Mouse (Mus musculus): ENCODE results near the gene Mlh1. TPM values are rescaled to one million over a fixed set of nuclear protein-coding genes. Genes with fewer than 3 reads are reported as not detected.

The Mlh1 gene
- polyA plus RNA-seq, 1 experiment from 2014 or later, result 35.2 TPM

DNA sequence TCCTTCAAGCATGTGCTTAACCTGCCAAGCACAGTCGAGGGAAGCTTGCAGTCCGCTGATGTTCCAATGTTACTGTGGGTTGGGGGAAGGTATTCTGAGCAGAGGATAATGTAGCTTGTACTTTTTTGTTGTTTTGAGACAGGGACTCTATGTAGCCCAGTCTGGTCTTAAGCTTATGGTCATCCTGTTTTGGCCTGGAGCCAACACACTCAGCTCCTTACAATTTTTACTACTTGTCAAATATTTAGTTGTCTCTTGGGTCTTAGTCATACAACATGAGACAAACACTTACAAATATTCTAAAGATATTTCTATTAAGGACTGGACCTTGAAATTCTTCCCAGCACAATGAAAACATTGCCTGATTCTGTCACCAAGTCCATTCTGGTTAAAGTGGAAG is 78.4 kb downstream of the Mlh1 start:
- Histone ChIP-seq H3K27me3 (replicated peaks) (no peaks in the 10 kb centered on the region), H3K36me3 (peaks cover 71% of the 10 kb centered on the region), H3K4me1 (peaks cover 5% of the 10 kb centered on the region), H3K4me3 (no peak overlapping the region), H3K9ac (no peak overlapping the region), H3K27ac (replicated peaks) (no peak overlapping the region), H3K9me3 (no peaks in the 10 kb centered on the region), H3K4me2 (no peak overlapping the region)
- ATAC-seq (ENCODE audit: extremely low read depth, insufficient number of reproducible peaks, low FRiP score, low TSS enrichment), result no peak
- 83% methylated on average over 2 of the region's 2 CpGs for WGBS

DNA sequence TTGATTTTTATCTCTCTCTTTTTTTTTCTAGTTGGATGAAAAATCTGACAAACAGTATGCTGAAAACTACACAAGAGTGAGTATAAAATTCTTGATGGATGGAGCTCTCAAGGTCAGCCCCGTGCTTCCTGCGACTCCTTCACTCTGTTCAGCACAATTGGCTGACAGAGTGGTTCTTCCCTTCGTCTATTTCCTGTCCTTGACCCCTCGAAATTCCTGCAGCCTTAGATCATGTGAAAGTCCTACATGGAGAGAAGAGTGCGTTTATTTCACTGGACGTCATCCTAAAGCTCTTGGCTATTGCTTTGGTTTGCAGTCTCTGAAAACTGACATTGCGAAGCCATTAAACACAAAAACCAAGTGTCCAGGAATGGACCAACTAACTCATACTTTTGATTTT is 82.9 kb downstream of the Mlh1 start:
- Histone ChIP-seq H3K4me1 (peaks cover under 1% of the 10 kb centered on the region), H3K9me3 (no peaks in the 10 kb centered on the region), H3K4me3 (no peak overlapping the region), H3K27ac (replicated peaks) (no peak overlapping the region), H3K27me3 (replicated peaks) (no peaks in the 10 kb centered on the region), H3K4me2 (no peak overlapping the region), H3K36me3 (peaks cover 53% of the 10 kb centered on the region), H3K9ac (no peak overlapping the region)
- 65% methylated on average over 7 of the region's 7 CpGs for WGBS
- no peak for ATAC-seq (ENCODE audit: extremely low read depth, insufficient number of reproducible peaks, low FRiP score, low TSS enrichment)

DNA sequence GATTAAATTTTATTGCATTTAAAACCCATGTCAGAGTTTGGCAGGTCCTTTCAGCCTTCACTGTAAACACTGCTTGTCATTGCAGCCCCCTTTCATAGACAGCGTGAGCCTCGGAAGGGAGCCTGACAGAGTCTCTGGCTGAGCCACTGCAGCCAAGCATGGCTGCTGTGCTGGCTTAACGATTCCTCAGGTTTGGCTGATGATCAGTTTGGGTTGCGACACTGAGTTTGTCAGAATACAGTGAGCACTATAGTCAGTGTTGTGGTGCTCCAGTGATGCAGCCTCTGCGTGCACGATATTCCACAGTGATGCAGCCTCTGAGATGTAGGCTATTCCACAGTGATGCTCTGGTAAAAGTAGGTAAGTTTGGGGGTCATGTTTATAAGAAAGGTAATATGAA is 84.7 kb downstream of the Mlh1 start:
- no peak for ATAC-seq (ENCODE audit: extremely low read depth, insufficient number of reproducible peaks, low FRiP score, low TSS enrichment)
- WGBS, result 89% methylated on average over 6 of the region's 6 CpGs
- no peak overlapping the region for H3K4me2 ChIP-seq

DNA sequence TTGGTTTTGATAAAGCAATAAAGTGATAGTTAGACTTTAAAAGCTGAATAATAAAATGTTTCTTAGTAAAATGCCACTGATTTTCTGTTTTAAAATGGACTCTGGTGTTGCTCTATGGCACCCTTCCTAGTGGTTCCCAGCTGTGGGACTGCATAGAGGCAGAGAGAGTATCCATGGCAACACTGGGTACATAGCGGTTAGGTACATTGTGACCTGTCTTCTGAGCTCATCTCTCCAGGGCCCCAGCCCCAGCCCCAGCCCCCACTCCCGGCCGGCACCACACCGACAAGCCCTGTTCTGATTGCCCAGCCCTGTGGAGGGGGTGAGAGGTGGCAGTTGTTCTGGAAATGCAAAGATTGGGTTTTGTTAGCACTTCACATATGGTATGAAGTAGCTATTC is 86.7 kb downstream of the Mlh1 start:
- Histone ChIP-seq H3K36me3 (peaks cover 28% of the 10 kb centered on the region), H3K27me3 (replicated peaks) (no peaks in the 10 kb centered on the region)
- WGBS, result 84% methylated on average over 4 of the region's 4 CpGs

More for the DNA sequence above, 84.7 kb downstream of the Mlh1 start:
- Histone ChIP-seq H3K9me3 (no peaks in the 10 kb centered on the region), H3K27me3 (replicated peaks) (no peaks in the 10 kb centered on the region), H3K36me3 (peaks cover 38% of the 10 kb centered on the region), H3K9ac (no peak overlapping the region), H3K27ac (replicated peaks) (no peak overlapping the region), H3K4me1 (peaks cover 15% of the 10 kb centered on the region), H3K4me3 (no peak overlapping the region)

DNA sequence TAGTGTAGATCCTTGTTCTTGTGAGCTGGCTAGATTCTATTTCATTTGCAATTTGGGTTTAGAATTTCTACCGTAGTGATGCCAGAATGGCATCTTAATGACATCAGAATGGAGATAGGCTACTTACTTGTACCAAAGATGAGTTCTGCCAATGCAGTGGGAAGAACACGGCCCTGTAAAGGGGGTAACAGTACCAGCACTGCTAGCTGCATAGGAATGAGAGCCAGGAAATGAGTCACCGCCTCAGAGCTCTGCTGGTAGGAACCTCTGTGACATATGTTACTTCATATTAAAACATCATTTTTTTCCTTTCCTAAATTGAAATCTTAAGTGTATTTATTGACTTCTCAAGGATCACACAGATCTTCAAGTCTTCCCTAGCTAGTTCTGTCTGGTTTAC is 89.4 kb downstream of the Mlh1 start:
- Histone ChIP-seq H3K27ac (replicated peaks) (no peak overlapping the region), H3K4me1 (peaks cover 17% of the 10 kb centered on the region), H3K9ac (no peak overlapping the region), H3K9me3 (no peaks in the 10 kb centered on the region), H3K36me3 (peaks cover 19% of the 10 kb centered on the region), H3K4me2 (no peak overlapping the region), H3K27me3 (replicated peaks) (no peaks in the 10 kb centered on the region), H3K4me3 (no peak overlapping the region)
- WGBS, result 69% methylated on average over 3 of the region's 3 CpGs
- ATAC-seq (ENCODE audit: extremely low read depth, insufficient number of reproducible peaks, low FRiP score, low TSS enrichment), result no peak

More for the DNA sequence above, 86.7 kb downstream of the Mlh1 start:
- H3K4me1 ChIP-seq, result peaks cover 15% of the 10 kb centered on the region
- no peak overlapping the region for H3K4me3 ChIP-seq
- no peaks in the 10 kb centered on the region for H3K9me3 ChIP-seq
- no peak overlapping the region for H3K4me2 ChIP-seq
- no peak overlapping the region for H3K27ac ChIP-seq (replicated peaks)
- ATAC-seq (ENCODE audit: extremely low read depth, insufficient number of reproducible peaks, low FRiP score, low TSS enrichment), result no peak
- no peak overlapping the region for H3K9ac ChIP-seq

DNA sequence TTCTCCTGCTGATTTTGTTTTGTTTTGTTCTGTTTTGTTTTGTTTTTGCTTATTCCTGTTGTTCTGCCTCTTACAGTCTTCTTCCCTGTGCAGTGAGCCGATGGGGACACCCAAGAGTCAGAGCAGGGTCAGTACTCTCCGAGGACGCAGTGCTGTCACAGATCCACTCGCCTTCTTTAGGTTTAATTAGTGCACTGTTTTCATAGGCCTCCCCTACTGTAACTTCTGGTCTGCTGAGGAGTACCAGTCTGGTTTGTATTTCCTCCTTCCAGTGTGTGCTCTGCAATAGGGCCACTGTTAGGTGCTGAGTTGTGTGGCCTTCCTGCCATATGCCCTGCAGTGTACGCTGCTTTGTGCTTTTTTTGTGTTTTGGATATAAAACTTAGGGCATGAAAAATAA is 92.6 kb downstream of the Mlh1 start:
- no peaks in the 10 kb centered on the region for H3K9me3 ChIP-seq
- WGBS, result 80% methylated on average over 5 of the region's 5 CpGs
- no peak overlapping the region for H3K9ac ChIP-seq
- no peaks in the 10 kb centered on the region for H3K27me3 ChIP-seq (replicated peaks)
- ATAC-seq (ENCODE audit: extremely low read depth, insufficient number of reproducible peaks, low FRiP score, low TSS enrichment), result no peak
- no peak overlapping the region for H3K4me2 ChIP-seq
- no peak overlapping the region for H3K4me3 ChIP-seq
- H3K4me1 ChIP-seq, result peaks cover 20% of the 10 kb centered on the region
- H3K27ac ChIP-seq (replicated peaks), result no peak overlapping the region
- H3K36me3 ChIP-seq, result peaks cover 28% of the 10 kb centered on the region

Other genes starting within 250 kb of the Mlh1 start
- 2.5 and 2.8 TPM in 2 replicates for gene Ccrl2, start 214.3 kb downstream of the Mlh1 start, polyA plus RNA-seq (2015; fragmentation: Nextera tagmentation; extraction: Ambion mirVana)
- 53.0 and 56.4 TPM in 2 replicates for gene Lrrfip2, start 154.2 kb downstream of the Mlh1 start, polyA plus RNA-seq (2015; fragmentation: Nextera tagmentation; extraction: Ambion mirVana)
- 17.3 and 17.6 TPM in 2 replicates for gene Epm2aip1, start 138 bp upstream of the Mlh1 start, polyA plus RNA-seq (2015; fragmentation: Nextera tagmentation; extraction: Ambion mirVana)
- 0.06 and 0.24 TPM in 2 replicates for gene Trank1, start 39.9 kb upstream of the Mlh1 start, polyA plus RNA-seq (2015; fragmentation: Nextera tagmentation; extraction: Ambion mirVana)
- 1.7 and 1.9 TPM in 2 replicates for gene Dclk3, start 167.3 kb upstream of the Mlh1 start, polyA plus RNA-seq (2015; fragmentation: Nextera tagmentation; extraction: Ambion mirVana)

All from heart, embryonic 13.5 days (tissue).